Mouse (Mus musculus) small intestine, adult 2 months (tissue): ENCODE measurements at regions not wholly inside any gene's neighbourhood (a gene's known extent, or its start where the extent isn't known, plus 50 kb on each side); places are given as distances from the start of the nearest gene placed in this dataset.

Experiments used
- H3K27ac ChIP-seq: fragments of 200-500 bp; 2 replicates; pipeline ENCODE4 v1.5.1; 2012; ENCODE audit warnings: low read depth, low read length, control low read depth, inconsistent platforms; ENCODE audit not compliant: insufficient read depth
- H3K27me3 ChIP-seq: fragments of 200-500 bp; 2 replicates; pipeline ENCODE4 v1.6.1; 2012; ENCODE audit warnings: mild to moderate bottlenecking, moderate library complexity, low read length, inconsistent platforms; ENCODE audit not compliant: control insufficient read depth, insufficient read depth
- H3K36me3 ChIP-seq: fragments of 200-500 bp; 2 replicates; pipeline ENCODE4 v1.6.1; 2012; ENCODE audit warnings: mild to moderate bottlenecking, low read length, control low read depth, inconsistent platforms; ENCODE audit not compliant: control insufficient read depth, insufficient read depth
- H3K4me1 ChIP-seq: fragments of 200-500 bp; 2 replicates; pipeline ENCODE4 v1.6.1; 2012; ENCODE audit warnings: low read length, inconsistent platforms, mixed read lengths; ENCODE audit not compliant: control insufficient read depth, insufficient read depth, insufficient read length
- H3K4me3 ChIP-seq: fragments of 200-500 bp; 2 replicates; pipeline ENCODE4 v1.5.1; 2012; ENCODE audit warnings: low read depth, mild to moderate bottlenecking, control low read depth, inconsistent platforms, low read length, moderate library complexity
- CTCF ChIP-seq: fragments of 200-500 bp; IDR thresholded peaks from 2 replicates; pipeline ENCODE4 v1.5.1; 2012; ENCODE audit warnings: low read depth, mild to moderate bottlenecking, control low read depth, inconsistent platforms, low read length, moderate library complexity, mixed read lengths; ENCODE audit not compliant: insufficient replicate concordance, insufficient read length; ENCODE audit errors: extremely low read depth
- POLR2A ChIP-seq: fragments of 200-500 bp; IDR thresholded peaks from 2 replicates; pipeline ENCODE4 v1.6.1; 2012; ENCODE audit warnings: low read depth, mild to moderate bottlenecking, control low read depth, inconsistent platforms, low read length, moderate library complexity
- WGBS: fragments of 180-500 bp; shearing (Covaris S2); methylation state at CpG from one replicate; pipeline ENCODE4 v1.1.7; 2018; 5-methylcytosine and 5-hydroxymethylcytosine counted together

- no peak overlapping the region for H3K4me3 ChIP-seq
- peaks cover 6% of the 10 kb centered on the region; the same call in 1 of the 2 replicates for H3K4me1 ChIP-seq
- no peaks in the 10 kb centered on the region for H3K36me3 ChIP-seq
- H3K27ac ChIP-seq: no peak overlapping the region
- WGBS: 88% methylated on average over 10 of the region's 10 CpGs
- H3K27me3 ChIP-seq: no peaks in the 10 kb centered on the region
- TF ChIP-seq POLR2A (no peak), CTCF (no peak)
Measured at GRCm38 (mm10) chr8:115475156-115475555, 232.4 kb downstream of the Maf start.

GRCm38 (mm10) chr8:115473974-115474373, 233.6 kb downstream of the Maf start:
- no peaks in the 10 kb centered on the region for H3K36me3 ChIP-seq
- no peaks in the 10 kb centered on the region for H3K27me3 ChIP-seq
- H3K4me3 ChIP-seq: no peak overlapping the region
- 59% methylated on average over 8 of the region's 8 CpGs for WGBS
- TF ChIP-seq POLR2A: no peak
- TF ChIP-seq CTCF: no peak
- H3K27ac ChIP-seq: no peak overlapping the region
- peaks cover 6% of the 10 kb centered on the region; the same call in 1 of the 2 replicates for H3K4me1 ChIP-seq

GRCm38 (mm10) chr8:115466553-115466952, 241.0 kb downstream of the Maf start:
- H3K4me1 ChIP-seq: no peaks in the 10 kb centered on the region
- 20% methylated on average over 9 of the region's 9 CpGs for WGBS
- no peak overlapping the region for H3K27ac ChIP-seq
- no peak overlapping the region for H3K4me3 ChIP-seq
- H3K36me3 ChIP-seq: no peaks in the 10 kb centered on the region
- TF ChIP-seq POLR2A (no peak), CTCF (no peak)
- H3K27me3 ChIP-seq: no peaks in the 10 kb centered on the region

GRCm38 (mm10) chr8:115466122-115466521, 241.5 kb downstream of the Maf start:
- TF ChIP-seq CTCF: no peak
- TF ChIP-seq POLR2A: no peak
- Histone ChIP-seq H3K4me1 (no peaks in the 10 kb centered on the region), H3K36me3 (no peaks in the 10 kb centered on the region), H3K27ac (no peak overlapping the region), H3K4me3 (no peak overlapping the region), H3K27me3 (no peaks in the 10 kb centered on the region)
- WGBS: 75% methylated on average over 7 of the region's 7 CpGs

GRCm38 (mm10) chr8:115462657-115463056, 244.9 kb downstream of the Maf start:
- 71% methylated on average over 6 of the region's 6 CpGs for WGBS
- H3K27me3 ChIP-seq: no peaks in the 10 kb centered on the region
- H3K27ac ChIP-seq: no peak overlapping the region
- TF ChIP-seq POLR2A: no peak
- no peak for TF ChIP-seq CTCF
- no peaks in the 10 kb centered on the region for H3K4me1 ChIP-seq
- H3K4me3 ChIP-seq: no peak overlapping the region
- no peaks in the 10 kb centered on the region for H3K36me3 ChIP-seq

- no peaks in the 10 kb centered on the region for H3K27me3 ChIP-seq
- 30% methylated on average over 3 of the region's 3 CpGs for WGBS
- no peaks in the 10 kb centered on the region for H3K36me3 ChIP-seq
- no peak overlapping the region for H3K27ac ChIP-seq
- no peaks in the 10 kb centered on the region for H3K4me1 ChIP-seq
- no peak overlapping the region for H3K4me3 ChIP-seq
- TF ChIP-seq POLR2A (no peak), CTCF (no peak)
Measured at GRCm38 (mm10) chr8:115458119-115458518, 249.5 kb downstream of the Maf start.

- H3K27ac ChIP-seq: no peak overlapping the region
- 65% methylated on average over 1 of the region's 1 CpGs for whole genome bisulfite sequencing
Measured at GRCm38 (mm10) chr8:115450789-115451188, 256.8 kb downstream of the Maf start.

GRCm38 (mm10) chr8:115448367-115448766, 259.2 kb downstream of the Maf start:
- 85% methylated on average over 3 of the region's 3 CpGs for WGBS
- TF ChIP-seq CTCF (no peak), POLR2A (no peak)

More at GRCm38 (mm10) chr8:115450789-115451188, 256.8 kb downstream of the Maf start:
- Histone ChIP-seq H3K4me1 (no peaks in the 10 kb centered on the region), H3K27me3 (no peaks in the 10 kb centered on the region), H3K36me3 (no peaks in the 10 kb centered on the region), H3K4me3 (no peak overlapping the region)
- TF ChIP-seq POLR2A: no peak
- TF ChIP-seq CTCF: no peak

More at GRCm38 (mm10) chr8:115448367-115448766, 259.2 kb downstream of the Maf start:
- H3K4me3 ChIP-seq: no peak overlapping the region
- no peaks in the 10 kb centered on the region for H3K4me1 ChIP-seq
- H3K27me3 ChIP-seq: no peaks in the 10 kb centered on the region
- no peaks in the 10 kb centered on the region for H3K36me3 ChIP-seq
- H3K27ac ChIP-seq: no peak overlapping the region
